Comparison of ENCODE assay signal across 9 mouse cellular contexts in genomic region chr10:85046585-85046984, GRCm38 (mm10). TPM values are rescaled to one million over a fixed set of nuclear protein-coding genes. Genes with fewer than 3 reads are reported as not detected.
DNase-seq lines count a peak whose midpoint lies in the region; ATAC-seq and TF ChIP-seq lines count a peak whose summit lies in the region.
"Had no signal": no experiment of that assay in that cellular context is flagged by ENCODE, and none has a peak within 500 bp of the region (broad histone marks: within the 10 kb centered on the region; RNA-seq: fewer than 3 reads in every experiment).

No protein-coding gene starts in this region.

- ATAC-seq in limb, embryonic 14.5 days (ENCODE audit: low FRiP score, low read depth) = no peak

- H3K4me1 ChIP-seq in heart, embryonic 10.5 days = peaks cover 5% of the 10 kb centered on the region
- peaks cover 4% of the 10 kb centered on the region; the same call in 1 of the 2 replicates for H3K4me1 ChIP-seq in limb, embryonic 14.5 days (ENCODE audit: control insufficient read depth, insufficient read depth, low read length)

- no peaks in the 10 kb centered on the region for H3K27me3 ChIP-seq in heart, embryonic 10.5 days (ENCODE audit: insufficient read depth, poor library complexity, severe bottlenecking)
- H3K27me3 ChIP-seq in limb, embryonic 14.5 days (ENCODE audit: control insufficient read depth, insufficient read depth, low read length) = no peaks in the 10 kb centered on the region

- H3K4me3 ChIP-seq in heart, embryonic 10.5 days = no peak overlapping the region
- H3K4me3 ChIP-seq in limb, embryonic 14.5 days (replicated peaks; ENCODE audit: low read length) = no peak overlapping the region
- H3K4me3 ChIP-seq: megakaryocyte, embryonic 14.5 days had no signal

- DNase-seq in heart, adult 11 months = peak; percentile 45
- DNase-seq in heart, embryonic 10.5 days (ENCODE audit: low spot score) = no peak
- peak; percentile 28 to 40 for DNase-seq in right cerebral cortex, adult 2 months (ENCODE audit: low spot score in 2 of 2)
- DNase-seq in right cerebral cortex, postnatal 36 days (ENCODE audit: low spot score in 2 of 2) = no peak
- DNase-seq in cerebellum, adult 9-10 months = peak; percentile 27
- DNase-seq in limb, embryonic 14.5 days (ENCODE audit: low spot score) = peak; percentile 67
- no peak for DNase-seq in ovary, postnatal 36 days (ENCODE audit: low spot score)
- no peak for DNase-seq in urinary bladder, adult 2 months (ENCODE audit: low spot score)

- H3K9me3 ChIP-seq in heart, embryonic 10.5 days = no peaks in the 10 kb centered on the region
- no peaks in the 10 kb centered on the region for H3K9me3 ChIP-seq in limb, embryonic 14.5 days (ENCODE audit: control insufficient read depth, low read length)

- 35% methylated on average over 5 of the region's 5 CpGs for WGBS in heart, embryonic 10.5 days
- 27% methylated on average over 5 of the region's 5 CpGs for WGBS in limb, embryonic 14.5 days

- no peak overlapping the region for H3K9ac ChIP-seq in limb, embryonic 14.5 days (ENCODE audit: low read depth, low read length, severe bottlenecking)

- H3K36me3 ChIP-seq in heart, embryonic 10.5 days = no peaks in the 10 kb centered on the region
- no peaks in the 10 kb centered on the region for H3K36me3 ChIP-seq in limb, embryonic 14.5 days (ENCODE audit: control insufficient read depth, insufficient read depth, low read length)

- H3K4me2 ChIP-seq in limb, embryonic 14.5 days (replicated peaks; ENCODE audit: low read depth, low read length, severe bottlenecking) = no peak overlapping the region

- TF ChIP-seq POLR2A in limb, embryonic 14.5 days (IDR thresholded peaks at IDR 0.05; ENCODE audit: borderline replicate concordance, extremely low read depth, insufficient read depth, insufficient read length) = no peak

- no peak overlapping the region for H3K27ac ChIP-seq in heart, embryonic 10.5 days
- no peak overlapping the region for H3K27ac ChIP-seq in limb, embryonic 14.5 days (replicated peaks; ENCODE audit: low read depth, low read length)

RNA-seq across cellular contexts. Expression of gene Fhl4, which starts 55.7 kb away (rescaled TPM):
- polyA plus RNA-seq in heart, embryonic 10.5 days (2016; fragmentation: Nextera tagmentation; extraction: Ambion mirVana) = 1.1 and 1.4 TPM in 2 replicates
- 0.75 and 1.0 TPM in 2 replicates for polyA plus RNA-seq in limb, embryonic 14.5 days (2012; rRNA removed)
- 1.3 and 1.6 TPM in 2 replicates for polyA plus RNA-seq in limb, embryonic 14.5 days (2014; fragmentation: Nextera tagmentation; extraction: Ambion mirVana)
- polyA plus RNA-seq in urinary bladder, adult 2 months (2012; rRNA removed) = 0.63 and 0.87 TPM in 2 replicates

RNA-seq across cellular contexts. Expression of gene Tmem263, which starts 55.8 kb away (rescaled TPM):
- 52.5 and 59.8 TPM in 2 replicates for polyA plus RNA-seq in heart, embryonic 10.5 days (2016; fragmentation: Nextera tagmentation; extraction: Ambion mirVana)
- polyA plus RNA-seq in limb, embryonic 14.5 days (2012; rRNA removed) = 27.5 and 29.1 TPM in 2 replicates
- 83.7 and 87.4 TPM in 2 replicates for polyA plus RNA-seq in limb, embryonic 14.5 days (2014; fragmentation: Nextera tagmentation; extraction: Ambion mirVana)
- 12.3 and 14.2 TPM in 2 replicates for polyA plus RNA-seq in urinary bladder, adult 2 months (2012; rRNA removed)

Comparison
In these comparisons a context has a peak if more than half of its experiments do, and no peak if none do; other contexts are left out.
1. DNase-seq: peak in heart, adult 11 months (single experiment), right cerebral cortex, adult 2 months (2 of 2), cerebellum, adult 9-10 months (single experiment) and limb, embryonic 14.5 days (single experiment); none in heart, embryonic 10.5 days (single experiment), right cerebral cortex, postnatal 36 days (0 of 2), ovary, postnatal 36 days (single experiment) and urinary bladder, adult 2 months (single experiment).